ENCODE assay signal across 7 mouse cellular contexts in genomic region chrX:70385276-70385961, GRCm38 (mm10). TPM values are rescaled to one million over a fixed set of nuclear protein-coding genes. Genes with fewer than 3 reads are reported as not detected.
DNase-seq lines count a peak whose midpoint lies in the region; ATAC-seq lines count a peak whose summit lies in the region.

Gene 1110012L19Rik (plus strand): TSS chrX:70385877.

- ATAC-seq in inflammation-experienced regulatory T-cells, adult 6 months, result peak; percentile 98
- ATAC-seq in megakaryocyte-erythroid progenitor cell, adult 5-6 weeks (replicated peaks; ENCODE audit: low FRiP score, low TSS enrichment, poor library complexity, severe bottlenecking), result peak; percentile 99

- DNase-seq in adrenal gland, adult (ENCODE audit: inconsistent age in 2 of 2, low spot score in 1 of 2), result peak; percentile 80 to 94
- DNase-seq in embryo, embryonic 10.5 days (ENCODE audit: low spot score), result peak; percentile 87
- DNase-seq in gastrocnemius, postnatal 14 days, result peak; percentile 39
- DNase-seq in left cerebral cortex, postnatal 10 days (ENCODE audit: extremely low spot score in 1 of 2, low spot score in 2 of 2), result peak; percentile 70 to 72
- peak; percentile 67 to 81 for DNase-seq in right cerebral cortex, postnatal 36 days (ENCODE audit: low spot score in 2 of 2)

- intact Hi-C loops in gastrocnemius, postnatal 14 days (cut with DNase I; ENCODE audit: low total_unique reads), result loop anchor here (10.0 kb wide), 2 partner anchors 79 to 179 kb away; no protein-coding TSS in a partner anchor
- intact Hi-C loops in left cerebral cortex, postnatal 10 days (cut with DNase I), result loop anchor here (10.0 kb wide), 1 partner anchor 89 kb away; the partner anchor contains the start of gene Tmem185a

RNA-seq across cellular contexts. Expression of gene 1110012L19Rik, which starts in this region (rescaled TPM):
- total RNA-seq in gastrocnemius, postnatal 14 days (2021), result 10 to 100 TPM; 12.6 to 14.5 TPM
- 10 to 100 TPM; 32.3 to 37.1 (median 35.7) TPM for polyA plus RNA-seq in inflammation-experienced regulatory T-cells, adult 6 months (2017; shearing (Covaris generic))
- 10 to 100 TPM; 17.7 to 20.9 TPM for total RNA-seq in left cerebral cortex, postnatal 10 days (2021)
- total RNA-seq in megakaryocyte-erythroid progenitor cell, adult 5-6 weeks (2014; fragmentation: Nextera tagmentation), result 9.3 and 17.5 TPM in 2 replicates
- total RNA-seq in megakaryocyte-erythroid progenitor cell, adult 5-6 weeks (2017), result 16.9 and 20.4 TPM in 2 replicates

Comparison
In these comparisons a context has a peak if more than half of its experiments do, and no peak if none do; other contexts are left out.
1. Peak in every context shown above with its lines: DNase-seq and ATAC-seq.